ENCODE assay signal across 8 mouse cellular contexts in genomic region chr7:73585114-73586032, GRCm38 (mm10). TPM values are rescaled to one million over a fixed set of nuclear protein-coding genes. Genes with fewer than 3 reads are reported as not detected.
DNase-seq lines count a peak whose midpoint lies in the region; ATAC-seq and TF ChIP-seq lines count a peak whose summit lies in the region.

No protein-coding gene starts in this region.

- no peaks in the 10 kb centered on the region for H3K9me3 ChIP-seq in hindbrain, embryonic 11.5 days (ENCODE audit: control insufficient read depth, low read length)
- no peaks in the 10 kb centered on the region for H3K9me3 ChIP-seq in midbrain, embryonic 11.5 days (ENCODE audit: control insufficient read depth, low read length)

- no peak for ATAC-seq in hindbrain, embryonic 11.5 days (ENCODE audit: low FRiP score)
- ATAC-seq in midbrain, embryonic 11.5 days (ENCODE audit: low FRiP score): no peak

- no peak for TF ChIP-seq CTCF in brain, embryonic 14.5 days (IDR thresholded peaks at IDR 0.05; ENCODE audit: borderline replicate concordance, extremely low read depth, insufficient read depth, insufficient read length)

- peak; percentile 30 for DNase-seq in kidney, postnatal 10 days
- DNase-seq in kidney, postnatal 25 days: no peak
- DNase-seq in brain, embryonic 14.5 days (ENCODE audit: low read depth): peak; percentile 72
- peak; percentile 12 for DNase-seq in hindbrain, embryonic 11.5 days (ENCODE audit: low spot score)
- peak; percentile 80 for DNase-seq in midbrain, embryonic 11.5 days (ENCODE audit: low spot score, missing footprints)
- DNase-seq in urinary bladder, adult 18-20 months (ENCODE audit: low spot score in 2 of 2): no peak
- no peak for DNase-seq in left cerebral cortex, adult 18-20 months (ENCODE audit: low spot score in 2 of 2)
- no peak for DNase-seq in yolk sac, embryonic 10.5 days (ENCODE audit: low spot score)

- H3K4me1 ChIP-seq in hindbrain, embryonic 11.5 days (replicated peaks; ENCODE audit: control insufficient read depth, insufficient read depth, low read length): peaks cover 3% of the 10 kb centered on the region; the same call in 1 of the 2 replicates
- H3K4me1 ChIP-seq in midbrain, embryonic 11.5 days (ENCODE audit: control insufficient read depth, insufficient read depth, low read length): peaks cover 12% of the 10 kb centered on the region

- H3K36me3 ChIP-seq in hindbrain, embryonic 11.5 days (ENCODE audit: control insufficient read depth, insufficient read depth, low read length): no peaks in the 10 kb centered on the region
- H3K36me3 ChIP-seq in midbrain, embryonic 11.5 days (ENCODE audit: control insufficient read depth, insufficient read depth, low read length): no peaks in the 10 kb centered on the region

- no peak overlapping the region for H3K4me3 ChIP-seq in hindbrain, embryonic 11.5 days (ENCODE audit: low read depth, low read length)
- H3K4me3 ChIP-seq in midbrain, embryonic 11.5 days (ENCODE audit: low read depth, low read length): no peak overlapping the region

- H3K27ac ChIP-seq in hindbrain, embryonic 11.5 days (ENCODE audit: low read depth, low read length): no peak overlapping the region
- H3K27ac ChIP-seq in midbrain, embryonic 11.5 days (ENCODE audit: low read depth, low read length): no peak overlapping the region

- no peak overlapping the region for H3K9ac ChIP-seq in hindbrain, embryonic 11.5 days (ENCODE audit: low read depth, low read length)
- no peak overlapping the region for H3K9ac ChIP-seq in midbrain, embryonic 11.5 days (ENCODE audit: low read length)

- WGBS in hindbrain, embryonic 11.5 days: 82% methylated on average over 22 of the region's 22 CpGs
- 77% methylated on average over 22 of the region's 22 CpGs for WGBS in midbrain, embryonic 11.5 days

- TF ChIP-seq POLR2A in brain, embryonic 14.5 days (IDR thresholded peaks at IDR 0.05; ENCODE audit: borderline replicate concordance, extremely low read depth, insufficient read depth, insufficient read length, poor library complexity, severe bottlenecking): no peak

- H3K4me2 ChIP-seq in hindbrain, embryonic 11.5 days (replicated peaks; ENCODE audit: low read depth, low read length): no peak overlapping the region
- H3K4me2 ChIP-seq in midbrain, embryonic 11.5 days: no peak overlapping the region

- no peaks in the 10 kb centered on the region for H3K27me3 ChIP-seq in hindbrain, embryonic 11.5 days (ENCODE audit: control insufficient read depth, insufficient read depth, low read length)
- H3K27me3 ChIP-seq in midbrain, embryonic 11.5 days (ENCODE audit: control insufficient read depth, insufficient read depth, low read length): no peaks in the 10 kb centered on the region

RNA-seq across cellular contexts. Expression of gene Chd2, which starts 43.7 kb away (rescaled TPM):
- polyA plus RNA-seq in brain, embryonic 14.5 days (2012; rRNA removed): 51.8 and 54.9 TPM in 2 replicates
- 45.4 and 64.4 TPM in 2 replicates for polyA plus RNA-seq in hindbrain, embryonic 11.5 days (2014; fragmentation: Nextera tagmentation; extraction: Ambion mirVana)
- polyA plus RNA-seq in midbrain, embryonic 11.5 days (2014; fragmentation: Nextera tagmentation; extraction: Ambion mirVana): 41.7 and 42.6 TPM in 2 replicates
- total RNA-seq in left cerebral cortex, adult 18-20 months (2021): 10 to 100 TPM; 50.2 to 57.2 TPM

Comparison
In these comparisons a context has a peak if more than half of its experiments do, and no peak if none do; other contexts are left out.
1. DNase-seq: peak in kidney, postnatal 10 days (single experiment), brain, embryonic 14.5 days (single experiment), hindbrain, embryonic 11.5 days (single experiment) and midbrain, embryonic 11.5 days (single experiment); none in kidney, postnatal 25 days (0 of 2), urinary bladder, adult 18-20 months (0 of 2), left cerebral cortex, adult 18-20 months (0 of 2) and yolk sac, embryonic 10.5 days (single experiment).